Mouse (Mus musculus) left cerebral cortex, postnatal 36 days (tissue): ENCODE data around the gene Gm21671. TPM values are rescaled to one million over a fixed set of nuclear protein-coding genes. Genes with fewer than 3 reads are reported as not detected.
"Not testable (repeated sequence)": the region's sequence is repeated elsewhere in the genome, so short reads cannot be mapped to it uniquely, and the experiment has no call there.

ENCODE experiments used
- DNase-seq, 2 experiments: peaks; one replicate each; pipeline ENCODE4 v3.0.0; 2021 to 2022; ENCODE audit warnings: low spot score in 2 of 2, mixed read lengths in 1 of 2
- intact Hi-C: fragments of 180-260 bp; cut with DNase I; formaldehyde crosslinking; loops from one replicate; pipeline ENCODE4 v1.15.1; 2025
- total RNA-seq, 2 experiments: library from RNA; stranded (reverse); gene quantifications; 2 replicates each; pipeline ENCODE4 v1.2.3; 2021

The Gm21671 gene
- not detected for total RNA-seq

GRCm38 (mm10) chr5:25954317-25954716, at the start of gene Gm21671:
TSS of gene Gm21671 (minus strand) at chr5:25954417.
- DNase-seq, intact Hi-C loops: not testable (repeated sequence)

- DNase-seq, intact Hi-C loops: not testable (repeated sequence)
These were observed 34.3 kb upstream of the Gm21671 start, which contains the start of gene Gm21698 for GRCm38 (mm10) chr5:25988550-25988949. TSS of gene Gm21698 (minus strand) at chr5:25988650.

- DNase-seq, intact Hi-C loops: not testable (repeated sequence)
These were observed 18.3 kb upstream of the Gm21671 start, which contains the start of gene Gm21680 for GRCm38 (mm10) chr5:25972563-25972962. TSS of gene Gm21680 (minus strand) at chr5:25972663.

GRCm38 (mm10) chr5:25957050-25957449, 2.8 kb upstream of the Gm21671 start:
- intact Hi-C loops, DNase-seq: not testable (repeated sequence)

- DNase-seq, result peak in 1 of 2 experiments; percentile 5
- intact Hi-C loops, result not testable (repeated sequence)
These were observed 2.4 kb upstream of the Gm21671 start for GRCm38 (mm10) chr5:25956611-25957010.

- intact Hi-C loops, DNase-seq: not testable (repeated sequence)
These were observed 8.8 kb downstream of the Gm21671 start for GRCm38 (mm10) chr5:25945391-25945790.

GRCm38 (mm10) chr5:25942281-25942680, 11.9 kb downstream of the Gm21671 start, which contains the start of gene Gm21663:
TSS of gene Gm21663 (minus strand) at chr5:25942381.
- intact Hi-C loops, DNase-seq: not testable (repeated sequence)

Other genes with a start within 250 kb of the Gm21671 start
- 1 to 10 TPM; 5.0 to 5.9 TPM for gene Xrcc2, start 248.6 kb downstream of the Gm21671 start, total RNA-seq
- gene Actr3b, start 194.4 kb downstream of the Gm21671 start, total RNA-seq, result 100 to 1,000 TPM; 122 to 133 TPM
- gene Gm21663, start 12.0 kb downstream of the Gm21671 start, total RNA-seq, result not detected
- not detected for gene Gm21680, start 18.2 kb upstream of the Gm21671 start, total RNA-seq
- not detected for gene Gm21698, start 34.2 kb upstream of the Gm21671 start, total RNA-seq
- gene Gm1979, start 50.4 kb upstream of the Gm21671 start, total RNA-seq, result not detected
- gene Gm5862, start 68.5 kb upstream of the Gm21671 start, total RNA-seq, result not detected
- not detected for gene Speer4a, start 85.1 kb upstream of the Gm21671 start, total RNA-seq
- not detected for gene Gm7347, start 104.2 kb upstream of the Gm21671 start, total RNA-seq
- not detected for gene Gm10471, start 134.9 kb upstream of the Gm21671 start, total RNA-seq
- gene 5031410I06Rik, start 150.9 kb upstream of the Gm21671 start, total RNA-seq, result not detected
- not detected for gene Gm10220, start 167.0 kb upstream of the Gm21671 start, total RNA-seq